Mouse (Mus musculus): ENCODE results near the gene Lyve1.
A peak's percentile ranks its signal among the peaks of the same experiment; 100 is the strongest.

The Lyve1 gene

GRCm38 (mm10) chr7:110810995-110811394 is 52.0 kb downstream of the Lyve1 start:
- DNase-seq (ENCODE audit: low read depth, low spot score): no peak

- no peak for DNase-seq (ENCODE audit: low read depth, low spot score)
Observed at GRCm38 (mm10) chr7:110809585-110810557, 53.2 kb downstream of the Lyve1 start.

- no peak for DNase-seq (ENCODE audit: low read depth, low spot score)
Observed at GRCm38 (mm10) chr7:110808962-110809361, 54.1 kb downstream of the Lyve1 start.

GRCm38 (mm10) chr7:110807460-110808030 is 55.5 kb downstream of the Lyve1 start:
- DNase-seq (ENCODE audit: low read depth, low spot score): no peak

- no peak for DNase-seq (ENCODE audit: low read depth, low spot score)
Observed at GRCm38 (mm10) chr7:110804266-110804665, 58.8 kb downstream of the Lyve1 start.

- DNase-seq (ENCODE audit: low read depth, low spot score): no peak
Observed at GRCm38 (mm10) chr7:110803131-110803530, 59.9 kb downstream of the Lyve1 start.

GRCm38 (mm10) chr7:110801028-110801427 is 62.0 kb downstream of the Lyve1 start:
- peak; percentile 79 for DNase-seq (ENCODE audit: low read depth, low spot score)
